Mouse (Mus musculus) 3T3-L1 (cell line): ENCODE measurements around the gene Srrm3.

Source experiments
- DNase-seq: peaks from one replicate; pipeline ENCODE4 v3.0.0-alpha.2; 2015; ENCODE audit warnings: low read depth, low spot score

Srrm3 gene

DNA sequence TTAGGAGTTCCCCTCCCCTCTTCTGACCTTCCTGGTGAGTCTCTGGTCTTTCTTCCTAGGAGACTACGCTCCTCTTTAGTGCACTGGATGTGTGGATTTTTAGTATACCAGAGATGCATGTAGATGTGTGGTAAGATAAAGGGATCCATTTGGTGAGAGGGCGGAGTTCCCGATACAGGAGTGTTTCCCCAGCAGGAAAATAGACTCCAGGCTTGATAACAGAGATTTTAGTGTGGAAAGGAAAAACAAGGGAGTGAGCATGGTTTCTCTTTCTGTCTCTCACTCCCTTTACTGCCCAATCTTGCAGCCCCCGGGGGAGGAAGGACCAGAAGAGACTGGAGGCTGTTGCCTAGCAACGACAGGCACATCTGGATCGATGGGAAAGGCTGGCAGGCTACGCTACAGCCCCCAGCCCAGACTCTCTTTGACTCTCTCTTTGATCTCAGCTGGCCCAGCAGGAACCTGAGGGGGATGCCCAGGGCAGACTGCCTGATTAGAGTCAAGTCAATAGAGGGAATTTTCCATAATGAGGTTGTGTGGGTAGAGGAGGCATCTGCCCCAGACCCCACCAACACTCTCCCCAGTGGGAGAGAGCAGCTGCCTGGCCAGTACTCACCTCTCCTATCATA, 15.7 kb downstream of the Srrm3 start:
- DNase-seq, result no peak

DNA sequence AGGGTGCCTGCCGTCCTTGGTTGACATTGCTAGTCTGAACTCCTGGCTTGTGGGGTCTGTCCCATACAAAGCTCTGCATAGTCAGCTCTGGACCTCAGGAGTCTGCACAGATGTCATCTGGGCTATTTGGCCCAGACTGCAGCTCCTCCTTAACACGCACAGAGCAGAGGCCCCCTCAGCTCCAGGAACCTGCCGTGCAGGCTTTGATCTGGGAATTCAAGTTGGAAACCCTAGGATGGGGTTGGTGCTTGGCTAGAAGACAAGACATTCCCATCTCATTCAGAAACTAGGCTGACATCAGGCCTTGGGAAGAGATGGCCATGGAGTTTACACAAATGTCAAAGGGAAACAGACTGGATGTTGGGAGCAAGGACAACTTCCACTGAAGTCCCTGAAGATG, 17.8 kb downstream of the Srrm3 start:
- no peak for DNase-seq

DNA sequence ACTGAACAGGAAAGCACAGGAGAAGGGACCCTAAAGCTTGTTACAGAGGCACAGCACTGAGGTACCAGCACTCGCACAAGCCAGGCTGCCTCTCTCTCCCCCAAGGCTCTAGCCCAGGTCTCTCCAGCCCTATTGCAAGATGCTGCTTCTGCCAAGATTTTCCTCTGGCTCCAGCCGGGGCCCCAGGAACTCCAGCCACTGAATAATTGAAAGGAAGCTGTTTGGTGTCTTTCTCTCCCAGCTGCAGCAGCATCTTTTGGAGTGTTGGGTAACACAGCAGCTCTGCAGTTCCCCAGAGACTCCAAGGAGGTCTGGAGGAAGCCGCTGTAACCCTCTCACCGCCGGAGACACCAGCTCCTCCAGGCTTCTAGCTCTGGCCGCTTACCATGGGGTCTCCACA, 19.5 kb downstream of the Srrm3 start:
- no peak for DNase-seq

DNA sequence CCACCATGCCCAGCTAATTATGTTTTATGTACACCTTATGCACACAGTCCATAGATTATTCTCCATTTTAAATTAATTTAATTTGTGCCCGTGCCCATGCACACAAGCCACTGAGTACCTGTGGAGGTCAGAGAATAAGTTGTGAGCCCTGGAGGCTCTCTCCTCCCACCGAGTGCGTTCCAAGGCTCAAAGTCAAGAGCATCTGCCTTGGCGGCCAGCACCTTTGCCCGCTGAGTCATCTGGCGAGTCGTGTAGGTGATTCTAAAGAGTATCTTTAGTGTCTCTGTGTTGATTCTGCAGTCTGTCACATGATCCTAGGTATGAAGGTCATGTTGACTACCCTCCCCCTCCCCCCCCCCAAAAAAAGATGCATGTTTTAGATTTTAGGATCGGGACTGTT, 22.7 kb downstream of the Srrm3 start:
- DNase-seq, result no peak

DNA sequence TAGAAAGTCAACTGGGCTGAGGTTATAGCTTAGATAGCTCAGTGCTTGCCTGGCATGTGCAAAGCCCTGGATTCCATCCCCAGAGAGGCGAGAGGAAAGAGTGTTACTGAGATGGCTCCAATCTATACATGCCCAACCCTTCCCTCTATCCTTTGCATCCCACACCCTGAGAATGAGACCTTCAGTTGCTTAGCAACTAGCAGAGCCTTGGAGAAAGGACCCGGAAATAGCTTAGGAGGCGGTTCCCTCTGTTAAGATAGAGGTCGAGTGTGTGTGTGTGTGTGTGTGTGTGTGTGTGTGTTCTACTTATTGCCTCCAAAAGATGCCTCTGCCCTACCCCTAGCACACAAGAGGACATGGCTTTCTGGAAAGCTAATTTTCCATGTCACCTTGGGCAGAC, 26.0 kb downstream of the Srrm3 start:
- no peak for DNase-seq

DNA sequence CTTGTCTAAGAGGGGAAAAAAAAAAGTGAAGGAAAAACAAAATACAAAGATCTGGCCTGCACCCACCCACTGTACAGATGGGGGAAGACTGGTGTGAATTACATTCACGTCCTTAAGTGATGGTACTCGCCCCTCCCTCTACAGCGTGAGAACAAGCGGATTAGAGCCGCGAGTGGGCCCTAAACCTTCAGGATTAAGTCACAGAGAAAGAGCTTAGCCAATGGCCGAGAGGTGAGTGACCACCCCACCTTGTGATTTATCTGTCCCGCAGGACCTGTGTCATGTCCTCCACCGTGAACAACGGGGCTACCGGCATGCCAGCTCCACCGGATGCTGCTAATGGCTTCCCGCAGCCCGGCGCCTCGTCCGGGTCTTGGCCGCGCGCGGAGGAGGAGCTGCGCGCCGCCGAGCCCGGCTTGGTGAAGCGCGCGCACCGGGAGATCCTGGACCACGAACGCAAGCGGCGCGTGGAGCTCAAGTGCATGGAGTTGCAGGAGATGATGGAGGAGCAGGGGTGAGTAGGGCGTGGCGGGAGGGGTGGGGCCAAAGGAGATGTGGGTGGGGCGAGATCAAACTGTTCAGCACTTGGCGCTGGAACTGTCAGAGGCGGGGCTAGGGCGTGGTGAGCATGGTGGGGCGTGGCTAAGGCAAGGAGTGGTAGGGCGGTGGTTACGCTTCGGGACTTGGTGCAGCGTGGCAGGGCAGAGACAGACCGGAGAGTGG, 28.2 kb downstream of the Srrm3 start:
- DNase-seq, result no peak

DNA sequence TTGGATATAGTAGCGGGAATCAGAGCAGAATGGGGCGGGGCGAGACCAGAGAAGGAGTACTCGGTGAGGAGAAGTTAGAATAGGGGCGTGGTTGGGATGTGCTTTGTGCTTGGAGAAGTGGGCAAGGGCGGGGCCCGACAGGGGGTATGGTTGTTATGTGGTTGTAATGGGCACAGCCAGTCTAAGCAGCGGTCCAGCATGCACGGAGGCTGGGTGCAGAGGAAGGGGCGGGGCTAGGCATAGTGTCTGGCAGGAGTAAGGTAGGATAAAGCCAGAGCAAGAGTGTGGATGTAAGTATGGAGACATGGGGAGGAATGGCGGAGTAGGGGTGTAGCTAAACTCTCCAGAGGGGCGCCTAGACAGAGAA, 28.8 kb downstream of the Srrm3 start:
- DNase-seq, result no peak

DNA sequence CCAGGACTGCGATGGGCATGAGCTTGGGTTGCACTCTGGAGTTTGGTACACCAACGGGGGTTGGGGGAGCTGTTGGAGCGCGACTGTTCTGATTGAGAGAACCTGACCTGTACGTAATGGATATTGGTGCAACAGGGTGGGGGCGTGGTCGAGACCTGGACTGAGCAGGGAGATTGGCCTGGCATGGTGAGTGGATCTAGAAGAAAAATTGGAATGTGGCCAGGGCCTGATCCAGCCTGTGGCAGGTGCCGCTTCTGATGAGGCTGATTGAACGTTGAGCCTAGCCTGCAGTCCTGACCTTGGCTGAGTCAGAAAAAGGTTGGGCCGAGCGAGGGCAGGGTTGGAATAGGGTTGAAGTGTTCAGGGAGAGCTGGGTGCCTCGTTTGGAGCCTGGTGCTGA, 29.3 kb downstream of the Srrm3 start:
- DNase-seq, result no peak

DNA sequence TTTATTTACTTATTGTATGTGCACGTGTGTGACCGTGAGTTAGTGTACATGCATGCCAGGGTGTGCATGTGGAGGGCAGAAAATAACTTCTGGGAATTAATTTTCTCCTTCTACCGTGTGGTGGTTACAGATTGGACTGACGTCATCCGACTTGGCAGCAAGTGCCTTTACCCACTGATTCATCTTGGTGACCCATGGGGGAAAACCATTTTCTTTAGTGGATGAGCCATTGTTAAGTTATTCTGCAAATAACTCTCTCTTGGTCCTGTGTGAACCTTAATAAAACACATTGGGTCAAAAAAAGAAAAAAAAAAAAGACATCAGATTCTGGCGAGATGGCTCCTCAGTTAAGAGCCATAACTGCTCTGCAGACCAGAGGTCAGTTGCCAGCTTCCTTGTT, 35.0 kb downstream of the Srrm3 start:
- peak; percentile 84 for DNase-seq

DNA sequence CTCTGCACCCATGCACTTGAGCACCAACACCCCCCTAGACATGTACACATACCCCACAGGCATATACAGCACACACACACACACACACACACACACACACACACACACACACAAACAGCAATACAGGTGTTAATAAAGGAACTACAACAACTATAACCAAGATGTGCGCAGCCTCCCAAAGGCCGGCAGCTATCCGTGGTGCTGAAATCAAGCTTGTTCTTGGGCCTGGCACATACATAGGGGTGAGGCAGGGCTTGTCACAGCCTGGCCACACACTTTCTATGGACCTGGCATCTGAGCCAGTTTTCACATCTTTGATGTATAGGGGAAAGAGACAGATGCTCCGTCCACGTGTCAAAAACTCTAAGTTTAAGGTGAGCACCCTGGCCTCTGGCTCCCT, 36.7 kb downstream of the Srrm3 start:
- DNase-seq, result peak; percentile 69

DNA sequence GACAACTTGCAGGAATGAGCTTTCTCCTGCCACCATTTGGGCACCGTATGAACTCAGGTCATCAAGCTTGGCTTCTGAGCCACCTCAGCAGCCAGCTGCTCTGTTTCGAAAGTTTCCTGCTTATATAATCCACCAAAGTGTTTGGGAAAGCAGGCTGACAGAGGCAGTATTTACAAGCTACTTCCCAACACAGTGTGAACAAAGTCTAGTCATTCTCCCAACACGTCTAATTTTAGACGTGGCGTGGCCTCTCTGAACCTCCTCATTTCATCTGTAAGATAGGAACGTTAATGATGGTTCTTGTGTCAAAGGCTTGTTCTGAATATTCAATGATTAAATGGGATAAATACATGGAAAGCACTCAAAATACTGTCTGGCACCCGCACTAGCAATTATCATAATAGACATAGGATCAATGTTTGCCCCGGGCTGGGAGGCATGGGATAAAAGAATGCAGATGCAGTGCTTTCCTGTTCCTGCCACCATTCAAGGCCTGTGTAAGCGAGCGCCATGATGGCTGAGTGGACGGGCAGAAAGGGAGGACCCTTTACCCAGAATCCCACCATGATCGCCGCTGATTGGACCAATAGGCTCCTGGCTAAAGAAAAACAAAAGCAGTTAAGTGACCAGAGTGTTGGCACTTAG, 39.1 kb downstream of the Srrm3 start:
- DNase-seq, result no peak

DNA sequence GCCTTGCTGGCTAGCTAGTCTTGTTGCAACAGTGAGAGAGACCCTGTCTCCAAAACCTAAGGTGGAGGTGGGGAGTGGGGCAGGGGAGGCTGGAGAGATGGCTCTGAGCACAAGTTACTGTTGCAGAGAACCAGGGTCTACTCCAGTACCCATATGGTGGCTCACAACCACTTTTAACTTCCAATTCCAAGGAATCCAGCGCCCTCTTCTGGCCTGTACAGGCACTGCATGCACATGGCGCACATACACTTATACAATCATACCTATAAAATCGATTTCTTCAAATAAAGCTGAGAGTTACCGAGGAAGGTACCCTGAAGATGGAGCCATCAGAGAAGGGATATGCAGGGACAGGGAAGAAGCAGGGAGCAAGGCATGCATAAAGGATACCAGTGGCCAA, 40.8 kb downstream of the Srrm3 start:
- no peak for DNase-seq

DNA sequence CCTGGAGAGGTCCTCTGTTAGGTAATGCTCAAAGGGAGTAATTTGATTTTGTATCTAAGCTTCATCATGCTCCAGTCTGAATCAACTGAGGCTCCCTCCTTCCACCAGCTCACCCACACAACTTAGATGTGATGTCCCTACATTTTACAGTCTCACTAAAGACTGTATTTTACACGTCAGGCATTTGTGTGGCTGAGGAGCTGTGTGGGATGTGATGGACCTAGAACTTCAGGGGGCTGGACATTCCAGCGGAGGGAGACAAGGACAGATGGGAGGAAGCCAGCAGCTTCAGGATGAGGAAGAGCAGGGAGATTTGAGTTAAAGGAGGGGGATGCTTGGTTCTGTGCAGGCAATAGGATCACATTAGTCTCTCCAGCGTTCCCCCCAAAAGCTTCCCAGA, 41.2 kb downstream of the Srrm3 start:
- no peak for DNase-seq

DNA sequence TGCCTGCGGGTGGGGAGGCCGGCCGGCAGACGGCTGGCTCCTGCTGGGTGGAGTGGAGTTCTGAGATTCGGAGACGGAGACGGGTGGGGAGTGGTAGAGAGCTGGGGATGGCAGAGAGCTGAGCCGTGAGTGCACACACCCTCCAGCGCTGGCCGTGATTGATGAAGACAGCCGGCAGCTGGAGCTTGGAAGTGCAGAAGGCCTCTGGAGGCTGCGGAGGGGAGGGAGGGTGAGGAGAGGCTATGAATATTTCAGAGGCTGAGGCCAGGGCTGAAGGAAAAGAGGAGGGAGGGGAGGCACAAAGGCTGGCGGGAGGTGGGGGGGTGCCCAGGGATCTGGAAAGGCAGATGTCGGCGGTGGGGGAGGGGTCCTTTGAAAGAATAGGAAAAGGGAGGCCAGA, 44.3 kb downstream of the Srrm3 start:
- DNase-seq, result peak; percentile 19

DNA sequence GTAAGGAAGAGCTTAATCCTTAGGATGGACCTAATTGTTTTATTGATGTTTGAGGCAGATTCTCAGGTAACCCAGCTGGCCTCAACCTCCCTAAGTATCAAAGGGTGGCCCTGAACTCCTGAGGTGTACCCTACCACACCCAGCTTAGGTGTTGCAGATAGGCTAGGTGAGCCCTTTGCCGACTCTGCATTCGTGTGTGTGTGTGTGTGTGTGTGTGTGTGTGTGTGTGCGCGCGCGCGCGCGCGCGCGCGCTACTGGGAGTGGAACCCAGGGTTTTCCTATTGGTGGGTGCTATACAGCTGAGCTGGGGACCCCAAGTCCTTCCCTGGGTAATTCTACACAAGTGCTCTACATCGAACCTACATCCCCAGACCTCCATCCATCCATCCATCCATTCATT, 44.8 kb downstream of the Srrm3 start:
- DNase-seq, result no peak

DNA sequence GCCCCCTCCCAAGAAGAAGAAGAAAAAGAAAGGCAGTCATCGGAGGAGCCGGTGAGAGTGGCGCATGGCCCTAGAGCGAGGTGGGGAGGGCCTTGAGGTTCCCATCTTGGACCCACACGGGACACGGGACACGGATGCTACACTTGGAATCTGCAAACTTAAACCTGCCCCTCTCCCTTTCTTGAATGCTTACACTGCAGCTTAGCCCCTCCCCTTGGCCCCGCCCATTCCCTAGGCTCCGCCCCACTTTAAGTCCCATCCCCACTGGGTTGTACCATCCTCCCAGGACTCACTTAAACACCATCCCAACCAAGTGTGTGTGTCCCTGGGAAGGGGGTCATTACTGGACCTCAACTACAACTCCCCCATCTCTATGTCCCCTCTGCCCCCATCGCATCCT, 45.7 kb downstream of the Srrm3 start:
- no peak for DNase-seq

DNA sequence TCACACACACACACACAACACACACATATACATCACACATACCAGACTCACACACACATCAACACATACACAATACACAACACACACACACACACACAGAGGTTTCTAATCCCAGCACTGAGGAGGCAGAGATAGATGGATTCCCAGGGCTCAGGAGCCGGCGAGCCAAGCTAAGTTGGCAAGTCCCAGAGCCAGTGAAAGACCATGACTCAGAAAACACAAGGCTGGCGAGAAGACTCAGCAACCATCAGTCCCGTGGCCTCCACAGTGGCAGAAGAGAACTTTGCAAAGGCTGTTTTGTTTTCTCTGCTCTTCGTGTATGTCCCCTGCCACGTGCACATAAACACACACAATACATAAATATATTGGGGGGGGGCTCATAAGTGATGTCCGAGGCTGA, 47.0 kb downstream of the Srrm3 start:
- peak; percentile 68 for DNase-seq

DNA sequence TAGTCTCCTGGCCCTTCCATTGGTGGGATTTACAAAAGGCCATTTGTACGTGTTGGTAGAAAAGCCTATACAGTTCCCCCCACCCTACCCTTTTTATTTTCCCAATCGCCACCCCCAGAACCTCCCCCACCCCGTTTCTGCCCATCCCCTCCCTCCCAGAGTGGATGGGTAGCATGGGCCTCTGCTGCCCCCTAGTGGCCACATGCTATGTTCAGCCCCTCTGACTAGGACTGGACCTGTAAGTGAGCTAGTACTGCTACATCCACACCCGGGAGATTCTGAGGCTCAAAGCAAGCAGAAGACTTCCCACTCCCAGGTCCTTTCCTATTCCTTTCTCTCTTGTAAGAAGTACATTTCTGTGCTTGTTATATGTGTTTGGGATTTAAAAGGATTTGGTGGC, 48.5 kb downstream of the Srrm3 start:
- DNase-seq, result peak; percentile 80

DNA sequence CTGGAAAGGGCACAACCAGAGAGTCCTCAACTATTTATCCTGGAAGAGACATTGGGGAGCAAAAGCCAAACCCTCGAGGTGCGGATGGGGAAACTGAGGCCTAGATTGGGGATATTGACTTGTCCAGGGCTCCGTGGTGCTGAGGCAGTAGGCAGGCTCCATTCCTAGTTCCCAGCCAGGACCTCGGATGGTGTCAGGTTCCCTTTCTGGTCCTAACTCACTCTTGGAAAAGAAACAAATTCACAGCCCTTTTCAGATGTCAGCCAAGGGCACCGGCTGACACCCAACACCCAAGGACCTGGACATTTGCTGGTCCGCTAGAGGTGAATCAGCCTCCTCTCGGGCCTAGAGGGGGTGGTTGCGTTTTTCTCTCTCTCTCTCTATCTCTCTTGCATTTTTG, 60.0 kb downstream of the Srrm3 start:
- DNase-seq, result no peak

DNA sequence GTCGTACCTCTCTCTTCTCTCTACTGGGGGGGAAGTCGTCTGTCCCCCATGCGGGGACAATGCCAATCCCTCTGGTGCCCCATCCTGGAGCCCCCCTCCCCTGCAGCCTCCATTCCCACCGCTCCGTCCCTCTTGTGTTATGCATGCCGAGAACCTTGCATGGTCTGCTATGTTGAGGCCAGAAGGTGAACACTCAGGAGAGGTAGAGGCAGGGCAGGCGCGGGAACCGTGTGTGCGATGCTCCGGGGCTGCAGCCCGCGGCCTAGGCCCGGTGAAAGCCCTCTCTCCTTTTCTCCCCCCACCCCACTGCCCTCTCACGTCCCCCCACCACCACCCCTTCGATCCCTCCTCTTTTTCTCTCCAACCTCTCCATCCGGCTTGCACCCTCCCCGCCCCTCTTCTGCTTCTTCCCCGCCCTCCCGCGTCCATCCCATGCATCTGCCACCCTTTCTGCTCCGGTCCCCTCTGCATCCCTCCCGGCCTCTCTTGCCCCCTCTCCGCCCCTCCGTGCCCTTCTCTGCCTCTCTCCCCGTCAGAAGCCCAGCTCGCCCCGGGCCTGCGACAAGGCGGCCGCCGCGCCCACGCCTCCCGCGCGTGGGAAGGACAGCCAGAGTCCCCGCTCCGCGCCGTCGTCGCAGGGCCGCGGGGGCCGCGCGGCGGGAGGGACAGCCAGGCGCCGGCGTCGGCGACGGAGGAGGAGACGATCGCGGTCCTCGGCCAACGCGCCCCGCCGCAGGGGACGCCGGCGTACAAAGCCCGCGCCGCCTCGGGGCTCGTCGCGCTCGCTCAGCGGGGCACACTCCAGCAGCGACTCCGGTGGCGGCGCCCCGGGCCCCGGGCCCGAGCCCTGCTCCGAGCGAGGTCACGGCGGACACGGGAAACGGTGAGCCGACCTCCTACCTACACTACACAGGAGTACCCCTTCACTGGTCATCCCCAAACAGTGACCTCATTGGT, 61.2 kb downstream of the Srrm3 start:
- DNase-seq, result no peak

DNA sequence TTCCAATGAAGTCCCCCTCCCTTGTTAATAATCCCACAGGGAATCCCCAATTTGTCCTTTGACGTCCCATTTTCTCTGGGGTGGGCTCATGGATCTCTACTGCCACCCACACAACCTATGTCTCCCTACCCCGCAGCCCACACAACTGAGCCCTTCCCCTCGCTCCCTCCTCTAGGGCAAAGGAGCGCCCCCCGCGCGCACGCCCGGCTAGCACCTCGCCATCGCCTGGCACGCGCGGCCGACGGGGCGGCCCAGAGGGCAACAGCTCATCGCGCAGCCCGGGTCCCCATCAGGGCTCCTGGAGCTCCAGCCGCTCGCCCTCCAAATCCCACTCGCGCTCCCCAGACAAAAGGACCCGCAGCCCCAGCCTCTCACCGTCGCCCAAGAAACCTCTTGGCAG, 62.0 kb downstream of the Srrm3 start:
- no peak for DNase-seq
